Mouse (Mus musculus) ES-E14 (cell line): ENCODE results near the gene Helt. TPM values are rescaled to one million over a fixed set of nuclear protein-coding genes. Genes with fewer than 3 reads are reported as not detected.

Source experiments
- DNase-seq: peaks from one replicate; pipeline ENCODE4 v3.0.0-alpha.2; 2013; ENCODE audit warnings: low read depth, low spot score
- H3K27ac ChIP-seq: 2 replicates; pipeline ENCODE4 v1.5.1; 2012; ENCODE audit warnings: low read depth, mild to moderate bottlenecking, low read length, moderate library complexity, mixed read lengths; ENCODE audit not compliant: poor library complexity, insufficient read depth, severe bottlenecking
- H3K36me3 ChIP-seq: 2 replicates; pipeline ENCODE4 v1.6.1; 2012; ENCODE audit warnings: mild to moderate bottlenecking, low read length, moderate library complexity, mixed read lengths; ENCODE audit not compliant: control insufficient read depth, poor library complexity, insufficient read depth, severe bottlenecking
- H3K4me1 ChIP-seq, 2 experiments: fragments of 150-350 bp in 1 of 2; sonication (generic) in 1 of 2; 2 replicates each; pipeline ENCODE4 v1.6.1; 2012; ENCODE audit warnings: low read length in 2 of 2, mild to moderate bottlenecking in 1 of 2, mixed read lengths in 1 of 2; ENCODE audit not compliant: control insufficient read depth in 2 of 2, insufficient read depth in 2 of 2, poor library complexity in 1 of 2
- H3K4me3 ChIP-seq, 2 experiments: fragments of 150-350 bp in 1 of 2; sonication (generic) in 1 of 2; 2 replicates each; pipeline ENCODE4 v1.5.1; 2012; ENCODE audit warnings: low read length in 2 of 2, low read depth in 1 of 2, mild to moderate bottlenecking in 1 of 2, mixed read lengths in 1 of 2; ENCODE audit not compliant: insufficient read depth in 1 of 2, poor library complexity in 1 of 2, severe bottlenecking in 1 of 2
- H3K9ac ChIP-seq: 2 replicates; pipeline ENCODE4 v1.6.1; 2012; ENCODE audit warnings: low read depth, mild to moderate bottlenecking, low read length, mixed read lengths; ENCODE audit not compliant: poor library complexity, insufficient read depth, severe bottlenecking
- H3K9me3 ChIP-seq: fragments of 150-350 bp; sonication (generic); 2 replicates; pipeline ENCODE4 v1.6.1; 2012; ENCODE audit warnings: low read depth, mild to moderate bottlenecking, low read length; ENCODE audit not compliant: control insufficient read depth, insufficient read depth
- CHD2 ChIP-seq: IDR thresholded peaks from 2 replicates; pipeline ENCODE4 v1.6.1; 2014; ENCODE audit warnings: mild to moderate bottlenecking, low read depth, low read length, inconsistent platforms
- HCFC1 ChIP-seq: IDR thresholded peaks from 2 replicates; pipeline ENCODE4 v1.6.1; 2012; ENCODE audit warnings: low read length, inconsistent platforms, borderline replicate concordance; ENCODE audit not compliant: insufficient read depth
- MAFK ChIP-seq: IDR thresholded peaks from 2 replicates; pipeline ENCODE4 v1.6.1; 2014; ENCODE audit warnings: mild to moderate bottlenecking, low read depth, low read length, inconsistent platforms; ENCODE audit not compliant: insufficient read depth
- ZC3H11A ChIP-seq: IDR thresholded peaks from 2 replicates; pipeline ENCODE4 v1.6.1; 2012; ENCODE audit warnings: low read depth, mild to moderate bottlenecking, inconsistent platforms, low read length, borderline replicate concordance
- ZNF384 ChIP-seq: IDR thresholded peaks from 2 replicates; pipeline ENCODE4 v1.6.1; 2012; ENCODE audit warnings: low read depth, low read length, inconsistent platforms
- in situ Hi-C, 2 experiments: fragments of 600-800 bp; cut with MboI; formaldehyde crosslinking; loops; one replicate each; pipeline ENCODE4 v1.15.1; 2025; ENCODE audit warnings: low sequenced_read_pairs in 2 of 2, inconsistent platforms in 1 of 2; ENCODE audit not compliant: unreplicated experiment in 2 of 2
- total RNA-seq: library from RNA; depleted of rRNA; stranded (reverse); fragments of 300-350 nt; gene quantifications from 2 replicates; pipeline ENCODE4 v1.2.3, GENCODE M21; 2012; rRNA removed

The Helt gene
- total RNA-seq, 1 experiment, result not detected

GRCm38 (mm10) chr8:46252456-46252855 is 42.0 kb downstream of the Helt start:
- no peaks in the 10 kb centered on the region for H3K36me3 ChIP-seq
- DNase-seq, result no peak
- no peaks in the 10 kb centered on the region for H3K9me3 ChIP-seq
- no peak overlapping the region for H3K4me3 ChIP-seq
- in situ Hi-C loops, result no loop called here
- TF ChIP-seq HCFC1, result no peak
- TF ChIP-seq ZC3H11A, result no peak
- TF ChIP-seq MAFK, result no peak
- no peak for TF ChIP-seq CHD2
- TF ChIP-seq ZNF384, result no peak
- H3K9ac ChIP-seq, result no peak overlapping the region
- H3K27ac ChIP-seq, result no peak overlapping the region
- no peaks in the 10 kb centered on the region; a peak in 1 of 4 replicates for H3K4me1 ChIP-seq

- no peaks in the 10 kb centered on the region for H3K9me3 ChIP-seq
- H3K27ac ChIP-seq, result no peak overlapping the region
- in situ Hi-C loops, result no loop called here
- no peak for TF ChIP-seq MAFK
- TF ChIP-seq ZC3H11A, result no peak
- no peaks in the 10 kb centered on the region for H3K36me3 ChIP-seq
- no peak overlapping the region for H3K4me3 ChIP-seq
- DNase-seq, result no peak
- no peaks in the 10 kb centered on the region; a peak in 1 of 4 replicates for H3K4me1 ChIP-seq
- H3K9ac ChIP-seq, result no peak overlapping the region
These were observed 42.9 kb downstream of the Helt start for GRCm38 (mm10) chr8:46251561-46251960.

- H3K4me3 ChIP-seq, result no peak overlapping the region
- H3K36me3 ChIP-seq, result no peaks in the 10 kb centered on the region
- in situ Hi-C loops, result no loop called here
- H3K9ac ChIP-seq, result no peak overlapping the region
- TF ChIP-seq ZNF384 (no peak), ZC3H11A (no peak), MAFK (no peak), HCFC1 (no peak), CHD2 (no peak)
- no peaks in the 10 kb centered on the region; a peak in 1 of 4 replicates for H3K4me1 ChIP-seq
- no peak overlapping the region for H3K27ac ChIP-seq
- no peak for DNase-seq
- no peaks in the 10 kb centered on the region for H3K9me3 ChIP-seq
These were observed 48.1 kb downstream of the Helt start for GRCm38 (mm10) chr8:46246346-46246745.

GRCm38 (mm10) chr8:46242946-46243345 is 51.5 kb downstream of the Helt start:
- Histone ChIP-seq H3K9me3 (no peaks in the 10 kb centered on the region), H3K36me3 (no peaks in the 10 kb centered on the region), H3K4me3 (no peak overlapping the region), H3K9ac (no peak overlapping the region), H3K4me1 (no peaks in the 10 kb centered on the region; a peak in 1 of 4 replicates), H3K27ac (no peak overlapping the region)
- in situ Hi-C loops, result no loop called here
- no peak for DNase-seq
- TF ChIP-seq ZC3H11A, result no peak
- no peak for TF ChIP-seq HCFC1
- no peak for TF ChIP-seq MAFK
- no peak for TF ChIP-seq ZNF384
- TF ChIP-seq CHD2, result no peak

Other genes with a start within 250 kb of the Helt start
- gene Cfap97, start 142.9 kb downstream of the Helt start, total RNA-seq, result 5.7 and 7.4 TPM in 2 replicates
- gene Snx25, start 142.5 kb downstream of the Helt start, total RNA-seq, result 8.1 and 10.3 TPM in 2 replicates
- 168 and 284 TPM in 2 replicates for gene Slc25a4, start 83.4 kb downstream of the Helt start, total RNA-seq
- 17.4 and 24.2 TPM in 2 replicates for gene Acsl1, start 176.4 kb upstream of the Helt start, total RNA-seq